Mouse (Mus musculus) intestine, embryonic 16.5 days (tissue): ENCODE data around the gene Snrnp25. TPM values are rescaled to one million over a fixed set of nuclear protein-coding genes. Genes with fewer than 3 reads are reported as not detected.

Source experiments
- ATAC-seq: fragments of 200-750 bp; cut with Nextera tagmentation; 2 replicates; pipeline ENCODE4 v1.8.0; 2017; ENCODE audit warnings: moderate TSS enrichment, moderate library complexity
- H3K27ac ChIP-seq: fragments of 300-500 bp; sonication (generic); 2 replicates; pipeline ENCODE4 v1.5.1; 2014; ENCODE audit warnings: mild to moderate bottlenecking, low read length
- H3K27me3 ChIP-seq: fragments of 300-500 bp; sonication (generic); replicated peaks from 2 replicates; pipeline ENCODE4 v1.6.1; 2014; ENCODE audit warnings: low read length, control low read depth, mixed read lengths; ENCODE audit not compliant: control insufficient read depth, insufficient read depth
- H3K36me3 ChIP-seq: fragments of 300-500 bp; sonication (generic); 2 replicates; pipeline ENCODE4 v1.6.1; 2014; ENCODE audit warnings: low read length, control low read depth; ENCODE audit not compliant: control insufficient read depth, insufficient read depth
- H3K4me1 ChIP-seq: fragments of 300-500 bp; sonication (generic); 2 replicates; pipeline ENCODE4 v1.6.1; 2014; ENCODE audit warnings: low read length, control low read depth, mixed read lengths; ENCODE audit not compliant: control insufficient read depth, insufficient read depth
- H3K4me2 ChIP-seq: fragments of 300-500 bp; sonication (generic); 2 replicates; pipeline ENCODE4 v1.6.1; 2014; ENCODE audit warnings: low read depth, low read length, control low read depth
- H3K4me3 ChIP-seq: fragments of 300-500 bp; sonication (generic); 2 replicates; pipeline ENCODE4 v1.5.1; 2014; ENCODE audit warnings: mild to moderate bottlenecking, low read length
- H3K9ac ChIP-seq: fragments of 300-500 bp; sonication (generic); 2 replicates; pipeline ENCODE4 v1.6.1; 2014; ENCODE audit warnings: low read depth, low read length
- H3K9me3 ChIP-seq: fragments of 300-500 bp; sonication (generic); 2 replicates; pipeline ENCODE4 v1.6.1; 2016; ENCODE audit warnings: low read length, control low read depth; ENCODE audit not compliant: control insufficient read depth
- WGBS: fragments of 180-500 bp; shearing (Covaris S2); extraction: QIAGEN DNeasy Blood & Tissue Kit; methylation state at CpG from one replicate; pipeline ENCODE4 v1.1.7; 2014; 5-methylcytosine and 5-hydroxymethylcytosine counted together
- polyA plus RNA-seq: library from polyadenylated mRNA; unstranded; fragments of >200 nt; fragmentation: Nextera tagmentation; extraction: Ambion mirVana; gene quantifications from 2 replicates; pipeline ENCODE4 v1.2.1, GENCODE M21; 2015

The Snrnp25 gene
- polyA plus RNA-seq, 1 experiment from 2014 or later = 45.6 TPM

- 75% methylated on average over 13 of the region's 13 CpGs for WGBS
- no peaks in the 10 kb centered on the region for H3K9me3 ChIP-seq
- no peak overlapping the region for H3K9ac ChIP-seq
- H3K27me3 ChIP-seq = no peaks in the 10 kb centered on the region
- no peak overlapping the region for H3K4me2 ChIP-seq
- no peak overlapping the region for H3K4me3 ChIP-seq
- ATAC-seq = no peak
- no peaks in the 10 kb centered on the region for H3K4me1 ChIP-seq
- no peaks in the 10 kb centered on the region for H3K36me3 ChIP-seq
- no peak overlapping the region for H3K27ac ChIP-seq
Observed at GRCm38 (mm10) chr11:32190603-32191110, 14.6 kb upstream of the Snrnp25 start.

GRCm38 (mm10) chr11:32193156-32193555 is 12.1 kb upstream of the Snrnp25 start:
- no peak overlapping the region for H3K27ac ChIP-seq
- no peaks in the 10 kb centered on the region for H3K4me1 ChIP-seq
- no peak overlapping the region for H3K9ac ChIP-seq
- no peaks in the 10 kb centered on the region for H3K9me3 ChIP-seq
- no peak overlapping the region for H3K4me2 ChIP-seq
- no peaks in the 10 kb centered on the region for H3K36me3 ChIP-seq
- H3K27me3 ChIP-seq = no peaks in the 10 kb centered on the region
- no peak for ATAC-seq
- no peak overlapping the region for H3K4me3 ChIP-seq
- WGBS = 83% methylated on average over 10 of the region's 10 CpGs

DNA sequence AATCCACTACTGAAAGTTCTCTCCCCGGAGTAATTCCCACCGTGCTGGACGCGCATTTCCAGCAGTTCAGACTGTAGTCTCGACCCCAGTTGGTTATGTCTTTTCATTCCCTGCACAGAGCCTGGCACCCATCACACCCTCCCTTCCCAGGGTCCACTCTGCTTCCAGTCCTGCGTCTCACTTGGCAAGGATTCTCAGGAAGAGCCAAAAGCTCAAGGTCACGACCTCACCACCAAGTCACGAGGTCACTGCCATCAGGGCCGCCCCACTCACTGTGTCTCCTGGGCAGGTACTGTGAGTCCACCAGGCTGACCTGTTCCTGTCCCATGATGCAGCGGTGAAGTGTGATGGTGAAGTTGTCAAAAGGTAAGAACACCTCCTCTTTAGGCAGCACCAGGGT is 11.1 kb upstream of the Snrnp25 start:
- ATAC-seq = no peak
- 77% methylated on average over 10 of the region's 10 CpGs for WGBS
- no peaks in the 10 kb centered on the region for H3K9me3 ChIP-seq

GRCm38 (mm10) chr11:32194626-32195025 is 10.6 kb upstream of the Snrnp25 start:
- Histone ChIP-seq H3K36me3 (no peaks in the 10 kb centered on the region), H3K4me3 (no peak overlapping the region), H3K9ac (no peak overlapping the region), H3K27me3 (no peaks in the 10 kb centered on the region), H3K27ac (no peak overlapping the region), H3K4me1 (peaks cover 4% of the 10 kb centered on the region; the same call in 1 of the 2 replicates), H3K9me3 (no peaks in the 10 kb centered on the region), H3K4me2 (no peak overlapping the region)
- WGBS = 79% methylated on average over 5 of the region's 5 CpGs
- ATAC-seq = no peak

More for the DNA sequence above, 11.1 kb upstream of the Snrnp25 start:
- Histone ChIP-seq H3K27me3 (no peaks in the 10 kb centered on the region), H3K4me3 (no peak overlapping the region), H3K9ac (no peak overlapping the region), H3K4me1 (peaks cover under 1% of the 10 kb centered on the region; the same call in 1 of the 2 replicates), H3K4me2 (no peak overlapping the region), H3K36me3 (no peaks in the 10 kb centered on the region), H3K27ac (no peak overlapping the region)

GRCm38 (mm10) chr11:32195867-32196540 is 9.2 kb upstream of the Snrnp25 start:
- Histone ChIP-seq H3K9ac (no peak overlapping the region), H3K9me3 (no peaks in the 10 kb centered on the region), H3K4me1 (peaks cover 4% of the 10 kb centered on the region; the same call in 1 of the 2 replicates), H3K27me3 (no peaks in the 10 kb centered on the region), H3K4me2 (no peak overlapping the region), H3K36me3 (no peaks in the 10 kb centered on the region), H3K4me3 (no peak overlapping the region), H3K27ac (no peak overlapping the region)
- ATAC-seq = 0 out of 2 replicates have a peak, but pooled peaks have one; percentile 27
- 31% methylated on average over 11 of the region's 11 CpGs for WGBS

GRCm38 (mm10) chr11:32196727-32197126 is 8.5 kb upstream of the Snrnp25 start:
- H3K9ac ChIP-seq = no peak overlapping the region
- no peak overlapping the region for H3K4me2 ChIP-seq
- H3K9me3 ChIP-seq = no peaks in the 10 kb centered on the region
- H3K27ac ChIP-seq = no peak overlapping the region
- no peak overlapping the region for H3K4me3 ChIP-seq
- no peak for ATAC-seq
- H3K36me3 ChIP-seq = no peaks in the 10 kb centered on the region
- 54% methylated on average over 6 of the region's 6 CpGs for WGBS
- H3K4me1 ChIP-seq = peaks cover 4% of the 10 kb centered on the region; the same call in 1 of the 2 replicates
- no peaks in the 10 kb centered on the region for H3K27me3 ChIP-seq

GRCm38 (mm10) chr11:32197766-32198165 is 7.4 kb upstream of the Snrnp25 start:
- WGBS = 34% methylated on average over 3 of the region's 3 CpGs
- no peaks in the 10 kb centered on the region for H3K9me3 ChIP-seq
- ATAC-seq = no peak

GRCm38 (mm10) chr11:32198256-32198955 is 6.8 kb upstream of the Snrnp25 start:
- no peak overlapping the region for H3K4me2 ChIP-seq
- no peaks in the 10 kb centered on the region for H3K27me3 ChIP-seq
- no peak overlapping the region for H3K4me3 ChIP-seq
- no peaks in the 10 kb centered on the region for H3K36me3 ChIP-seq
- H3K9me3 ChIP-seq = no peaks in the 10 kb centered on the region
- WGBS = 72% methylated on average over 14 of the region's 14 CpGs
- no peak for ATAC-seq
- no peak overlapping the region for H3K27ac ChIP-seq
- peaks cover 4% of the 10 kb centered on the region; the same call in 1 of the 2 replicates for H3K4me1 ChIP-seq
- H3K9ac ChIP-seq = no peak overlapping the region

More at GRCm38 (mm10) chr11:32197766-32198165, 7.4 kb upstream of the Snrnp25 start:
- no peak overlapping the region for H3K4me2 ChIP-seq
- no peak overlapping the region for H3K9ac ChIP-seq
- no peak overlapping the region for H3K27ac ChIP-seq
- peaks cover 4% of the 10 kb centered on the region; the same call in 1 of the 2 replicates for H3K4me1 ChIP-seq
- no peak overlapping the region for H3K4me3 ChIP-seq
- H3K27me3 ChIP-seq = no peaks in the 10 kb centered on the region
- H3K36me3 ChIP-seq = no peaks in the 10 kb centered on the region

DNA sequence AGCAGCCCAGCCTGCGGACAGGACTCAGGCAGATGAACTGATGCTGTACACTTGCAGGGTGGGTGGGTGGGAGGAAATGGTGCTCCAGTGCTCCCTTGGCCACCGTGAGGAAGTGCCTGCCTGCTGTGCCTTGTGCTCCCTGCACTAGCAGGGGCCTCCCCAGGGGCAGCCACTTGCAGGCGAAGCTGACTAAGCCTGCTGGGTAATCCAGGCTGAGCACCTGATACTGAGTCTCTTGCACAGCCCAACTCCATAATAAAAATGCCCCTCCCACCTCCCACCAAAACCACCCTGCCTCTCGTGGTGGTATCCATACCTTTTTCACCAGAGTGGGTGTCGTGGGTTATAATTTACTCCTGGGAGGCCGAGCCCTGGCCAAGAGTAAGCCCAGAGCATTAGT is 6.0 kb upstream of the Snrnp25 start:
- WGBS = 45% methylated on average over 6 of the region's 6 CpGs
- 0 out of 2 replicates have a peak, but pooled peaks have one; percentile 19 for ATAC-seq

More for the DNA sequence above, 6.0 kb upstream of the Snrnp25 start:
- H3K4me2 ChIP-seq = no peak overlapping the region
- no peaks in the 10 kb centered on the region for H3K27me3 ChIP-seq
- H3K9ac ChIP-seq = no peak overlapping the region
- H3K9me3 ChIP-seq = no peaks in the 10 kb centered on the region
- peaks cover 4% of the 10 kb centered on the region; the same call in 1 of the 2 replicates for H3K4me1 ChIP-seq
- H3K4me3 ChIP-seq = no peak overlapping the region
- H3K36me3 ChIP-seq = no peaks in the 10 kb centered on the region
- H3K27ac ChIP-seq = no peak overlapping the region
